Mouse (Mus musculus): ENCODE measurements around the gene Dnah12. TPM values are rescaled to one million over a fixed set of nuclear protein-coding genes. Genes with fewer than 3 reads are reported as not detected.

The Dnah12 gene
- total and polyA plus RNA-seq, 2 experiments from 2014 or later = 0.21 to 0.60 TPM

DNA sequence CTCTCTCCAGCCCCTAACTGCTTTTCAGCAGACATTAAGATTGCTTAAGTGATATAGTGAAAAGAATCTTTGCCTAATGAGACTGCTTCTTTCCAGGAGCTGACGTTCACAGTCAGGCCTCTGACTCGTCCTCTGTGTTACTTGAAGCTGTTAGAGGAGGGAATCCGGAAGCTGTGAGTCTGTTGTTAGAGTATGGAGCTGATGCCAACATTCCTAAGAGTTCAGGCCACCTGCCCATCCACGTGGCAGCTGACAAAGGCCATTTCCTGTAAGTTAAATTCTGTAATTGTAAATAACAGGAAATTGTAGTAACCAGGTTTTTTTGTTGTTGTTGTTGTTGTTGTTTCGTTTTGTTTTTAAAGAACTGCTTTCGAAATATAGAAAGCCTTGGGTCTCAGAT lies 218.1 kb downstream of the Dnah12 start:
- Histone ChIP-seq H3K27me3 (ENCODE audit: insufficient read depth, low read length) (no peaks in the 10 kb centered on the region), H3K4me1 (ENCODE audit: insufficient read depth, low read length) (no peaks in the 10 kb centered on the region), H3K4me2 (ENCODE audit: low read depth, low read length, poor library complexity, severe bottlenecking) (no peak overlapping the region), H3K27ac (ENCODE audit: low read depth, low read length) (no peak overlapping the region), H3K9me3 (ENCODE audit: low read length) (no peaks in the 10 kb centered on the region), H3K36me3 (ENCODE audit: insufficient read depth, low read length) (peaks cover 3% of the 10 kb centered on the region; the same call in 1 of the 2 replicates), H3K4me3 (ENCODE audit: low read depth, low read length) (no peak overlapping the region), H3K9ac (replicated peaks; ENCODE audit: low read length, poor library complexity, severe bottlenecking) (no peak overlapping the region)
- DNase-seq (ENCODE audit: low spot score) (no peak), ATAC-seq (ENCODE audit: low FRiP score) (no peak)
- no peak for TF ChIP-seq CTCF (IDR thresholded peaks at IDR 0.05)
- WGBS = 71% methylated on average over 6 of the region's 6 CpGs

GRCm38 (mm10) chr14:26911826-26912225 lies 218.8 kb downstream of the Dnah12 start:
- Histone ChIP-seq H3K9me3 (ENCODE audit: low read length) (no peaks in the 10 kb centered on the region), H3K27me3 (ENCODE audit: insufficient read depth, low read length) (no peaks in the 10 kb centered on the region), H3K4me3 (ENCODE audit: low read depth, low read length) (no peak overlapping the region), H3K27ac (ENCODE audit: low read depth, low read length) (no peak overlapping the region), H3K36me3 (ENCODE audit: insufficient read depth, low read length) (peaks cover 3% of the 10 kb centered on the region; the same call in 1 of the 2 replicates), H3K4me1 (ENCODE audit: insufficient read depth, low read length) (no peaks in the 10 kb centered on the region), H3K4me2 (ENCODE audit: low read depth, low read length, poor library complexity, severe bottlenecking) (no peak overlapping the region), H3K9ac (replicated peaks; ENCODE audit: low read length, poor library complexity, severe bottlenecking) (no peak overlapping the region)
- 89% methylated on average over 13 of the region's 13 CpGs for WGBS
- no peak for ATAC-seq (ENCODE audit: low FRiP score)
- DNase-seq (ENCODE audit: low spot score) = peak; percentile 3
- TF ChIP-seq CTCF (IDR thresholded peaks at IDR 0.05) = no peak

- ATAC-seq (ENCODE audit: low FRiP score) (no peak), DNase-seq (ENCODE audit: low spot score) (peak; percentile 24)
- 79% methylated on average over 9 of the region's 9 CpGs for WGBS
- Histone ChIP-seq H3K27ac (ENCODE audit: low read depth, low read length) (no peak overlapping the region), H3K9me3 (ENCODE audit: low read length) (no peaks in the 10 kb centered on the region), H3K4me2 (ENCODE audit: low read depth, low read length, poor library complexity, severe bottlenecking) (no peak overlapping the region), H3K36me3 (ENCODE audit: insufficient read depth, low read length) (peaks cover 3% of the 10 kb centered on the region; the same call in 1 of the 2 replicates), H3K4me3 (ENCODE audit: low read depth, low read length) (no peak overlapping the region), H3K4me1 (ENCODE audit: insufficient read depth, low read length) (no peaks in the 10 kb centered on the region), H3K9ac (replicated peaks; ENCODE audit: low read length, poor library complexity, severe bottlenecking) (no peak overlapping the region), H3K27me3 (ENCODE audit: insufficient read depth, low read length) (no peaks in the 10 kb centered on the region)
- TF ChIP-seq CTCF (IDR thresholded peaks at IDR 0.05) = no peak
These were observed 220.7 kb downstream of the Dnah12 start for GRCm38 (mm10) chr14:26913681-26914268.

DNA sequence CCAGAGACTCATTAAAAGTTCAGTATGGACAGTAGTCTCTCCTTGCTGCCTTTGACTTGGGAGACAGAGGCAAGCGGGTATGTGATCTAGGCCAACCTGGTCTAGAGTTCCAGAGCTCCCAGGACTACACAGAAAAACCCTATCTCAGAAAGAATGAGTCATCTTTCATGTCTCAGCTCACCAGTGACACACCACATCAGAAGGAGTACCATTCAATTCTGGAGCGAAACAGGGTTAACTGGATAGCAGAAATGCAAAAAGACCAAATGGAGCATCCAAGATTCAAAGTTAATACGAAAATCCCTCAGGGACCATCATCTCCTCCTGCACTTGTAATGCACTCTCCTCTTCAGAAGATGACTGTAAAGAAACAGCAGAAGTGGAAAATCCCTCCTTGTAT lies 226.2 kb downstream of the Dnah12 start:
- DNase-seq (ENCODE audit: low spot score) = no peak
- Histone ChIP-seq H3K27ac (ENCODE audit: low read depth, low read length) (no peak overlapping the region), H3K9me3 (ENCODE audit: low read length) (no peaks in the 10 kb centered on the region), H3K4me2 (ENCODE audit: low read depth, low read length, poor library complexity, severe bottlenecking) (no peak overlapping the region), H3K4me3 (ENCODE audit: low read depth, low read length) (no peak overlapping the region), H3K36me3 (ENCODE audit: insufficient read depth, low read length) (peaks cover 8% of the 10 kb centered on the region; the same call in 1 of the 2 replicates), H3K9ac (replicated peaks; ENCODE audit: low read length, poor library complexity, severe bottlenecking) (no peak overlapping the region), H3K4me1 (ENCODE audit: insufficient read depth, low read length) (no peaks in the 10 kb centered on the region), H3K27me3 (ENCODE audit: insufficient read depth, low read length) (no peaks in the 10 kb centered on the region)
- TF ChIP-seq CTCF (IDR thresholded peaks at IDR 0.05) = no peak
- WGBS = 95% methylated on average over 3 of the region's 3 CpGs
- no peak for ATAC-seq (ENCODE audit: low FRiP score)

GRCm38 (mm10) chr14:26923702-26924421 lies 230.8 kb downstream of the Dnah12 start:
- H3K4me1 ChIP-seq (ENCODE audit: insufficient read depth, low read length) = no peaks in the 10 kb centered on the region
- H3K27me3 ChIP-seq (ENCODE audit: insufficient read depth, low read length) = no peaks in the 10 kb centered on the region
- no peak overlapping the region for H3K4me3 ChIP-seq (ENCODE audit: low read depth, low read length)
- no peak overlapping the region for H3K4me2 ChIP-seq (ENCODE audit: low read depth, low read length, poor library complexity, severe bottlenecking)
- H3K36me3 ChIP-seq (ENCODE audit: insufficient read depth, low read length) = peaks cover 23% of the 10 kb centered on the region; the same call in 1 of the 2 replicates
- no peak overlapping the region for H3K27ac ChIP-seq (ENCODE audit: low read depth, low read length)
- no peak for TF ChIP-seq CTCF (IDR thresholded peaks at IDR 0.05)
- no peak for DNase-seq (ENCODE audit: low spot score)
- no peak for ATAC-seq (ENCODE audit: low FRiP score)
- no peaks in the 10 kb centered on the region for H3K9me3 ChIP-seq (ENCODE audit: low read length)
- 98% methylated on average over 5 of the region's 5 CpGs for WGBS
- no peak overlapping the region for H3K9ac ChIP-seq (replicated peaks; ENCODE audit: low read length, poor library complexity, severe bottlenecking)

DNA sequence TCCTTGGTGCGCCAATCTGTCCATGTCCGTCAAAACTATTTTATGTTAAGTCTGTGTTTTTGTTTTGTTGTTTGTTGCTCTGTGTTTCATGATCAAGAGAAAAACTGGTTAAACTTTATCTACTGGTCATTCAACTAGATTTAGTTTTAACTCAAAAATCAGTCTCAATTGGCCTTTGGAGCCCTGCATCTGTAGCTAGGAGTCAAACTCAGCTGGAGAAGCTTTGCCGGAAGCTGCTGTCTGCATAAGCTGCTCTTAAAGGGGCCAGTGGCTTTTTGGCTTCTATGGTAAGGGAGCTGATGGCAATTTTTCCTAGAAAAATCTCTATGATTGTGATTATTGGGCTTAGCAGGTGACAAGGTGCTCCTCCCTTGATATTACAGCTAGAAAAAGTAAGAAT lies 241.8 kb downstream of the Dnah12 start:
- Histone ChIP-seq H3K9me3 (ENCODE audit: low read length) (no peaks in the 10 kb centered on the region), H3K27ac (ENCODE audit: low read depth, low read length) (no peak overlapping the region), H3K27me3 (ENCODE audit: insufficient read depth, low read length) (no peaks in the 10 kb centered on the region), H3K36me3 (ENCODE audit: insufficient read depth, low read length) (peaks cover 11% of the 10 kb centered on the region), H3K9ac (replicated peaks; ENCODE audit: low read length, poor library complexity, severe bottlenecking) (no peak overlapping the region), H3K4me2 (ENCODE audit: low read depth, low read length, poor library complexity, severe bottlenecking) (no peak overlapping the region), H3K4me1 (ENCODE audit: insufficient read depth, low read length) (no peaks in the 10 kb centered on the region), H3K4me3 (ENCODE audit: low read depth, low read length) (no peak overlapping the region)
- WGBS = 85% methylated on average over 3 of the region's 3 CpGs
- TF ChIP-seq CTCF (IDR thresholded peaks at IDR 0.05) = no peak
- DNase-seq (ENCODE audit: low spot score) = no peak
- ATAC-seq (ENCODE audit: low FRiP score) = no peak
